Mouse (Mus musculus) CH12.LX (cell line): ENCODE results near the gene Fam169b.

Source experiments
- BHLHE40 ChIP-seq: IDR thresholded peaks from 2 replicates; pipeline ENCODE4 v1.6.1; 2011; ENCODE audit warnings: mild to moderate bottlenecking, low read depth, low read length, improper control_type of control experiment
- CTCF ChIP-seq, 2 experiments: IDR thresholded peaks in 1 of 2; conservative IDR thresholded peaks in 1 of 2; 2 replicates each; pipeline ENCODE4 v1.5.1; 2011 to 2012; ENCODE audit warnings: low read depth in 2 of 2, low read length in 2 of 2, improper control_type of control experiment in 1 of 2, inconsistent platforms in 1 of 2, mild to moderate bottlenecking in 1 of 2, moderate library complexity in 1 of 2
- E2F4 ChIP-seq: IDR thresholded peaks from 2 replicates; pipeline ENCODE4 v1.6.1; 2011; ENCODE audit warnings: low read depth, low read length, improper control_type of control experiment; ENCODE audit not compliant: insufficient replicate concordance
- ELF1 ChIP-seq: IDR thresholded peaks from 2 replicates; pipeline ENCODE4 v1.6.1; 2014; ENCODE audit warnings: low read depth, mild to moderate bottlenecking, inconsistent platforms, low read length, improper control_type of control experiment
- EP300 ChIP-seq: IDR thresholded peaks from 2 replicates; pipeline ENCODE4 v1.6.1; 2011; ENCODE audit warnings: low read length, improper control_type of control experiment
- HCFC1 ChIP-seq: IDR thresholded peaks from 2 replicates; pipeline ENCODE4 v1.6.1; 2012; ENCODE audit warnings: low read depth, mild to moderate bottlenecking, inconsistent platforms, low read length, improper control_type of control experiment
- MAX ChIP-seq: IDR thresholded peaks from 2 replicates; pipeline ENCODE4 v1.6.1; 2011; ENCODE audit warnings: low read length, improper control_type of control experiment
- MXI1 ChIP-seq: IDR thresholded peaks from 2 replicates; pipeline ENCODE4 v1.6.1; 2011; ENCODE audit warnings: mild to moderate bottlenecking, low read depth, low read length, improper control_type of control experiment
- POLR2A ChIP-seq: IDR thresholded peaks from 2 replicates; pipeline ENCODE4 v1.6.1; 2011; ENCODE audit warnings: low read depth, mild to moderate bottlenecking, improper control_type of control experiment, low read length
- RCOR1 ChIP-seq: conservative IDR thresholded peaks from 2 replicates; pipeline ENCODE4 v1.6.1; 2012; ENCODE audit warnings: low read depth, mild to moderate bottlenecking, inconsistent platforms, low read length, improper control_type of control experiment
- USF1 ChIP-seq: IDR thresholded peaks from 2 replicates; pipeline ENCODE4 v1.6.1; 2014; ENCODE audit warnings: low read depth, mild to moderate bottlenecking, inconsistent platforms, low read length, improper control_type of control experiment

DNA sequence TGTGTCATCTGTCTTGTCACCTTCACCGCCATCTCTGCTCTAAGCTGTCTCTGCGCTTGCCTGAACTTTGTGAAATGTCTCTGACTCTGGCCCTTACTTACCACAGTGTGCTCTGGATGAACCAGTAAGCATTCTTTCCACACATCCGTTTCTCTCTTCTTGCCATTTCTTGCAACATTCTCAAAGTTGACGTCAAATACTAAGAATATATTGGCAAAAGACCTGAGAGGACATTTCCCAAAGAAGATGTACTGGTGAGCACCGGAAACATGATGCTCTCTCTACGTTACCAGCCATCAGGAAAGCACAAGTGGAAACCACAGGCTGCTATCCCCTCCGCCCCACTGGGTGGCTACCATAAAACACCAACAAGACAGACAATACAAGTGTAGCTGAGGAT is 10.1 kb downstream of the Fam169b start:
- TF ChIP-seq POLR2A (no peak), BHLHE40 (no peak), RCOR1 (no peak), MXI1 (no peak), MAX (no peak), CTCF (conservative IDR thresholded peaks at IDR 0.05 in 1 of 2, IDR thresholded peaks at IDR 0.05 in 1 of 2; ENCODE audit: low read depth in 2 of 2, low read length in 2 of 2) (no peak), HCFC1 (no peak), E2F4 (no peak), EP300 (no peak), ELF1 (no peak), USF1 (no peak)
